Mouse (Mus musculus) stomach, postnatal 0 days (tissue): ENCODE data around the gene Pafah1b1.

Experiments
- CTCF ChIP-seq: IDR thresholded peaks from 2 replicates; pipeline ENCODE4 v1.5.1; 2016; ENCODE audit warnings: antibody characterized with exemption, low read depth, mild to moderate bottlenecking, moderate library complexity
- EP300 ChIP-seq: optimal IDR thresholded peaks from 2 replicates; pipeline ENCODE3; 2016; ENCODE audit warnings: antibody characterized with exemption

GRCm38 (mm10) chr11:74748022-74748421 is 23.6 kb upstream of the Pafah1b1 start:
- TF ChIP-seq CTCF (no peak), EP300 (no peak)
